Mouse (Mus musculus): ENCODE measurements around the gene Nsl1. TPM values are rescaled to one million over a fixed set of nuclear protein-coding genes. Genes with fewer than 3 reads are reported as not detected.
"Not testable (repeated sequence)": the region's sequence is repeated elsewhere in the genome, so short reads cannot be mapped to it uniquely, and the experiment has no call there.

Gene Nsl1
- under 1 TPM; 0.12 to 0.70 (median 0.32) TPM for total RNA-seq (2022)

- DNase-seq (ENCODE audit: low spot score in 2 of 2): peak; percentile 77
These were observed at the start of gene Nsl1, which contains the start of gene Tatdn3 for GRCm38 (mm10) chr1:191062781-191063485. TSS of gene Nsl1 (plus strand) at chr1:191063012. TSS of gene Tatdn3 (minus strand) at chr1:191062932.

GRCm38 (mm10) chr1:191014271-191014670 is 48.5 kb upstream of the Nsl1 start:
- no peak for DNase-seq (ENCODE audit: low spot score in 2 of 2)

- no peak for DNase-seq (ENCODE audit: low spot score in 2 of 2)
These were observed 43.0 kb upstream of the Nsl1 start for GRCm38 (mm10) chr1:191019803-191020202.

DNA sequence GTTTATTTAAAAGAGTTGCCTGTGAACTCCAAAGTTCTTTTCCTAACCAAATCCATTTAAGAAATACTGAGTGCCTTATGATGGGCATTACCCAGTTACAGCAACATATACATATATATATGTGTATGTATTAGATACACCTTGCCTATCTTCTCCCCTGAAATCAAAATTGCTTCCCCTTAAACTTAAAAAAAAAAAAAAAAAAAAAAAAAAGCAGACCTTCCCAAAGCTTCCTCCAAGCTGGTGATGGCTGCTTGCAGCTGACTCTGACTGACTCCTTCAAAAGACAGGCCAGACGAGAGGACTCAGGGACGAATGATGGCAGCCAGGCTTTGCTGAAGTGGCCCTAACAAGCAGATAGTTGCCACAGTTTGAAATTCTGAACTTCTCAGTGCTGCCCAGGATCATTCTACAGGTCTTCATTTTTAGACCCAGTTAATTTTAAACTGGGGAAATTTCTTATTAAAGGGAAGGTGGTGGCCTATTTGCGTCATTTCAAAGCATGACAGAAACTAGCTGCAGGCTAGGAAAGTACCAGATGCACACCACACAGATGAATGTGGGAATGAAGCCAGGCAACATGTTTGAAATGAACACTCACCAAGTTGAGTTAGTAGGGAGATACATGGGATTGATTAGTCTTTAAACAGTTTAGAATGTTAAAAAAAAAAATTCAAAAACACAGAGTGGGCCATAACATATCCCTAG is 42.4 kb upstream of the Nsl1 start:
- DNase-seq (ENCODE audit: low spot score in 2 of 2): no peak

DNA sequence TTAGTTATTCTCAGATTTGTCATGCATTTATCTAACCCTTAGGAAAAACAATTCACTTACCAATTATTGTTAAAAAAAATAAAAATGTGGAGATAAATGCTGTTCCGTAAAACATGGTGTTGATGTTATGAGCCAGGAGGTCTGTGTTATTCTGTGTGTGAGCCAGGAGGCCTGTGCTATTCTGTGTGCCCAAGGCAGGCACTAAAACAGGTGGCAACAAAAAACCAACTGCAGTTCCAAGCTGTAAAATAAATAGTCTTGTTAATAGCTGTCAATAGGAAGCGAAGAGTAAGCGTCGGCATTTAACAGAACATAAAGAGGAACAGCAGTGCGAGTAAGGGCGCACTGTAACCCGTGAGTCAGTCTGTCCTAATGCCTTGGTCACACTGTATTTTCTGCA is 41.8 kb upstream of the Nsl1 start:
- DNase-seq (ENCODE audit: low spot score in 2 of 2): no peak

DNA sequence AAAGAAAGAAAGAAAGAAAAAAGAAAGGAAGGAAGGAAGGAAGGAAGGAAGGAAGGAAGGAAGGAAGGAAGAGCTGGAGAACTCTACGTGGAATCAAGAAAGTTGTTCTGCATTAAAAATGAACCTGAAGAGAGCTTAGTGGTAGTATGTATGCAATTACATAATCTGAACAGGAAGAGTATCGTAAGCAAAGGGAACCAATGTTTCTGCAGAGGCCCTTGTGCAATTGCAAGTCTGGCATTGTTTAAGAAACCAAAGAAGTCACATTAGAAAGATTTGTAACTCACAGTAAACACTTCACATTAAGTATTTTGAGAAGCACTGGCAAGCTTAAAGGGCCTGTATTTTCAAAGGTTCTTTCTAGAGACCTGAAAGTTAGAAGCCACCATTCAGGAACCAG is 39.7 kb upstream of the Nsl1 start:
- DNase-seq (ENCODE audit: low spot score in 2 of 2): no peak

DNA sequence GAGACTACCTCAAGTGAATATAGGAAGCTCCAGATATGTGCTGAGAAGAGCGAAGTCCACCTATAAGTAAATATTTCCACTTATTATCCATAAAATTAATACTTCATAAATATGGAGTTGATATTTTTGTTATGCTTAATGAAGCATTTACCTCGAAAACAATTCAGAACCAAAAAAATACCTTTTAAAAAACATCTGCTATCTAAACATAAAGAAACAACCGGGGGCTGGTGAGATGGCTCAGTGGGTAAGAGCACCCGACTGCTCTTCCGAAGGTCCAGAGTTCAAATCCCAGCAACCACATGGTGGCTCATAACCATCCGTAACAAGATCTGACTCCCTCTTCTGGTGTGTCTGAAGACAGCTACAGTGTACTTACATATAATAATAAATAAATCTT is 39.0 kb upstream of the Nsl1 start:
- not testable (repeated sequence) for DNase-seq (ENCODE audit: low spot score in 2 of 2)

GRCm38 (mm10) chr1:191025016-191026012 is 37.5 kb upstream of the Nsl1 start:
- peak; percentile 13 to 28 for DNase-seq (ENCODE audit: low spot score in 2 of 2)

DNA sequence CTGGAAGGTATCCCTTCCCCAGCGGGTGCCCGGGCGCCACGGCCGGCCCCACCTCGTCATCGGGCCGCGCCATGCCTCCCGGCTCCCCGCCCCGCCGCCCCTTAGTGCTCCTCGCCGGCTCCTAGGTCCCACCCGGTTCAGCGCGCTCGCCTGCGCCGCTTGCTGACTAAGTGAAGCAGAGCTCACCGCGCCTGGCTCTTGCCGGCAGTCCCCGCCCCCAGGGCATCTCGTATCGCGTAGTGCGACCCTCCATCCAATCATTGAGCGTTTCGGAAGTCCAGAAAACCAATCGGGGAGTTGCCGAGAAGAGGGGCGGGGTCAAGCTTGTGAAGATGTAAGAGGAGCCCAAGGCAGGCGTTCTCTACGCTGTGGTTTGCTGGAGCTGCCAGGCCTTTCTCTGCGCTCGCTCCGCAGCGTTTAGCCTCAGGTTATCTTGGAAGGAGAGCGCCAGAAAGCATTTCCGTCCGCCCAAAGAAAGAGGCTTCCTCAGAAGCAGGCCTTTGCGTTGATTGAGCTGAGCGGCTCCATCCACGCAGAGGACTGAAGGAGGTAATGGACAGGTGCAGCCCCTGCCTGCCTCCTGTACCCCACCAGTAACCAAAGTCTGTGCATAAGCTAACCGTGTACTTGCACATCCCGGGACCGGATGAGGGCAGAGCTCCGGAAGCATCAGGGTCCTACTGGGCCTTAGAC is 36.6 kb upstream of the Nsl1 start, which contains the start of gene Flvcr1:
Gene Flvcr1, minus strand, starts transcription at position 138 of the 693 bp plus-strand sequence.
- DNase-seq (ENCODE audit: low spot score in 2 of 2): peak; percentile 98 to 99

DNA sequence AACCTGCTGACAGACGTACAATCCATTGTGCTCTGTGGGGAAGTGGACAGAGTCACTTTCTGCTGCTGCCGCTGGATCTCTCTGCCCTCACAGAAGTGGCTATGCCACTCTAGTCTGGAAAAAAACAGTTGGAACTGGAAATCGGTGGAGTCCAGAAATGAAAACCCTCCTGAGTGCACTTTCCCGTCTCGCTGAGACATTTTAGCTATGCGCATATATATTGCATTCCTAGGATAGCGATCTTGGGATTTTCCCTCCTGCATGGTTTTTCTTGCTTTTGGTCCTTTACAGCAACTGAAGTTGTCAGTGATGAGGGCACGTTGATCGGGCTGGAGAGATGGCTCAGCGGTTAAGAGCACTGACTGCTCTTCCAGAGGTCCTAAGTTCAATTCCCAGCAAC is 32.6 kb upstream of the Nsl1 start:
- DNase-seq (ENCODE audit: low spot score in 2 of 2): no peak

- DNase-seq (ENCODE audit: low spot score in 2 of 2): not testable (repeated sequence)
These were observed 31.8 kb upstream of the Nsl1 start for GRCm38 (mm10) chr1:191030922-191031425.

GRCm38 (mm10) chr1:191035649-191036048 is 27.2 kb upstream of the Nsl1 start:
- DNase-seq (ENCODE audit: low spot score in 2 of 2): no peak

GRCm38 (mm10) chr1:191036554-191037334 is 26.1 kb upstream of the Nsl1 start, which contains the start of gene Spata45:
TSS of gene Spata45 (plus strand) at chr1:191036639.
- DNase-seq (ENCODE audit: low spot score in 2 of 2): no peak

GRCm38 (mm10) chr1:191037999-191038398 is 24.8 kb upstream of the Nsl1 start:
- DNase-seq (ENCODE audit: low spot score in 2 of 2): no peak

- DNase-seq (ENCODE audit: low spot score in 2 of 2): no peak
These were observed 21.5 kb upstream of the Nsl1 start for GRCm38 (mm10) chr1:191041352-191041751.

- DNase-seq (ENCODE audit: low spot score in 2 of 2): no peak
These were observed 20.7 kb upstream of the Nsl1 start for GRCm38 (mm10) chr1:191042106-191042505.

DNA sequence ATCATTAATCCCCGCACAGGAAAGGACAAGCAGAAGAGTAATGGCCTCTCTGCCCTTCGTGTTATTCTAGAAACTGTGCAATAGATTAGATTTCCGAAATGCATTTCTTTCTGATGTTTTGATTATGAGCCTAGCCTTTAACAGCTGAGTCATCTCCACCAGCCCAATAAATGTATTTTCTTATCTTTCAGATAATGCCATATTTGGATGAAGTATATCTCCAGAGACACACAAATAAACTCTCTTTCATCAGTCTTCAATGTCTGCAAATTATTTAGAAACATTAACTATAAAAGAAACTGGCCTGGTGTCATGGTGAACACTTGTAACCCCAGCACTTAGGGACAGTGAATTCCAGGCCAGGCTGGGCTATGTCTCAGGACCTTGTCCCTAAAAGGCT is 20.1 kb upstream of the Nsl1 start:
- no peak for DNase-seq (ENCODE audit: low spot score in 2 of 2)

GRCm38 (mm10) chr1:191045264-191045663 is 17.5 kb upstream of the Nsl1 start:
- no peak for DNase-seq (ENCODE audit: low spot score in 2 of 2)

GRCm38 (mm10) chr1:191046231-191046824 is 16.5 kb upstream of the Nsl1 start:
- peak; percentile 61 to 81 for DNase-seq (ENCODE audit: low spot score in 2 of 2)
